Mouse (Mus musculus) liver, embryonic 12.5 days (tissue): Measurements from ENCODE around the gene Thpo. TPM values are rescaled to one million over a fixed set of nuclear protein-coding genes. Genes with fewer than 3 reads are reported as not detected.

Source experiments
- ATAC-seq: fragments of 200-750 bp; cut with Nextera tagmentation; 2 replicates; pipeline ENCODE4 v1.8.0; 2017; ENCODE audit warnings: moderate number of reproducible peaks, mild to moderate bottlenecking, moderate library complexity
- H3K27ac ChIP-seq: fragments of 300-500 bp; sonication (generic); 2 replicates; pipeline ENCODE4 v1.5.1; 2016; ENCODE audit warnings: mild to moderate bottlenecking
- H3K27me3 ChIP-seq: fragments of 300-500 bp; sonication (generic); replicated peaks from 2 replicates; pipeline ENCODE4 v1.6.1; 2016; ENCODE audit warnings: mild to moderate bottlenecking, moderate library complexity
- H3K36me3 ChIP-seq: fragments of 300-500 bp; sonication (generic); 2 replicates; pipeline ENCODE4 v1.6.1; 2016; ENCODE audit warnings: mild to moderate bottlenecking, moderate library complexity
- H3K4me1 ChIP-seq: fragments of 300-500 bp; sonication (generic); 2 replicates; pipeline ENCODE4 v1.6.1; 2016
- H3K4me2 ChIP-seq: fragments of 300-500 bp; sonication (generic); 2 replicates; pipeline ENCODE4 v1.6.1; 2016; ENCODE audit warnings: mild to moderate bottlenecking, moderate library complexity
- H3K4me3 ChIP-seq: fragments of 300-500 bp; sonication (generic); 2 replicates; pipeline ENCODE4 v1.5.1; 2016; ENCODE audit warnings: mild to moderate bottlenecking, moderate library complexity
- H3K9ac ChIP-seq: fragments of 300-500 bp; sonication (generic); 2 replicates; pipeline ENCODE4 v1.6.1; 2016; ENCODE audit warnings: mild to moderate bottlenecking, moderate library complexity
- H3K9me3 ChIP-seq: fragments of 300-500 bp; sonication (generic); replicated peaks from 2 replicates; pipeline ENCODE4 v1.6.1; 2016; ENCODE audit warnings: mild to moderate bottlenecking, moderate library complexity
- WGBS: fragments of 180-500 bp; shearing (Covaris S2); methylation state at CpG from one replicate; pipeline ENCODE4 v1.1.7; 2016; ENCODE audit not compliant: insufficient replicate concordance; 5-methylcytosine and 5-hydroxymethylcytosine counted together
- polyA plus RNA-seq: library from polyadenylated mRNA; unstranded; fragments of >200 nt; fragmentation: Nextera tagmentation; extraction: Ambion mirVana; gene quantifications from 2 replicates; pipeline ENCODE4 v1.2.1, GENCODE M21; 2016

The Thpo gene
- polyA plus RNA-seq, 1 experiment from 2014 or later: 2.8 TPM

- Histone ChIP-seq H3K27me3 (peaks cover 72% of the 10 kb centered on the region), H3K9me3 (no peaks in the 10 kb centered on the region), H3K4me2 (no peak overlapping the region), H3K9ac (no peak overlapping the region), H3K27ac (no peak overlapping the region), H3K4me1 (peaks cover 21% of the 10 kb centered on the region), H3K36me3 (no peaks in the 10 kb centered on the region), H3K4me3 (no peak overlapping the region)
- 61% methylated on average over 5 of the region's 5 CpGs for WGBS
- ATAC-seq: no peak
These were observed 2.5 kb upstream of the Thpo start for GRCm38 (mm10) chr16:20736823-20737222.

DNA sequence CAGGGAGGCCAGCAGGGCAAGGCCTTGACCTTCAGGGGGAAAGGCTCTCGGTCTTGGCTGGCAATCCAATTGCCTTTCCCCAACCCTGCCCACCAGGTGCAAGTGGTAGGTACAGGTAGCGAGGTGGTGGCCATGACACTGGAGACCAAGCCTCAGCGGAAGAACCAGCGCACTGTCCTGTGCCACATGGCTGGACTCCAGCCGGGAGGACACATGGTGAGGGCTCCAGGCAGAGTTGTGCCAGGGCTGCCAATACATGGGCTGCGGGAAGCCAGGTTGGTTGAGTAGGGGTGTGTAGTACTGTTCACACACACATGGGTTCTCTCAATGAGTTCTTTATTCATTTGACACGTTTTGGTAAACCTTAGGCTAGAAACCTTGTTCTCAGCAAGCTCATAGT is 1.9 kb upstream of the Thpo start:
- H3K9me3 ChIP-seq: no peaks in the 10 kb centered on the region
- ATAC-seq: no peak
- no peak overlapping the region for H3K4me3 ChIP-seq
- no peaks in the 10 kb centered on the region for H3K36me3 ChIP-seq
- no peak overlapping the region for H3K27ac ChIP-seq
- no peak overlapping the region for H3K9ac ChIP-seq
- H3K4me1 ChIP-seq: peaks cover 21% of the 10 kb centered on the region
- H3K27me3 ChIP-seq: peaks cover 75% of the 10 kb centered on the region
- H3K4me2 ChIP-seq: no peak overlapping the region
- 67% methylated on average over 7 of the region's 7 CpGs for WGBS

DNA sequence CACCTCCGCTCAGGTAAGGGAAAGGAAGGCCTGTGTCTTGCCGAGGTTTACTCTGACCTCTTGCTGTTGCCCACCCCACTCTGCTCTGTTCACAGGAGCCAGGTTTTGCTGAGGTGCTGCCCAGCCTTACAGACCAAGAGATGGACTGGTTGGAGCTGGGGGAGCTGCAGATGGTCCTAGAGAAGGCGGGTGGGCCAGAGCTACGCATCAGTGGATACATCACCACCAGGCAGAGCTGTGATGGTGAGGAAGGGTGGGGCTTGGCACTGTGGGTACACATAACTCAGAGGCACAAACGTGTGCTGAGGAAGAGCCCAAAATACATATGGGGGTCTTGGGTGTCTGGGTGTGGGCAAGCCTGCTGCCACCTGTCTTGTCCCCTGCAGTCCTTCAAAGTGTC is 1.3 kb upstream of the Thpo start:
- H3K9ac ChIP-seq: no peak overlapping the region
- no peaks in the 10 kb centered on the region for H3K9me3 ChIP-seq
- H3K4me1 ChIP-seq: peaks cover 21% of the 10 kb centered on the region
- 49% methylated on average over 5 of the region's 5 CpGs for WGBS
- no peak overlapping the region for H3K4me2 ChIP-seq
- no peak for ATAC-seq
- no peak overlapping the region for H3K27ac ChIP-seq
- H3K27me3 ChIP-seq: peaks cover 81% of the 10 kb centered on the region
- H3K4me3 ChIP-seq: no peak overlapping the region
- no peaks in the 10 kb centered on the region for H3K36me3 ChIP-seq

DNA sequence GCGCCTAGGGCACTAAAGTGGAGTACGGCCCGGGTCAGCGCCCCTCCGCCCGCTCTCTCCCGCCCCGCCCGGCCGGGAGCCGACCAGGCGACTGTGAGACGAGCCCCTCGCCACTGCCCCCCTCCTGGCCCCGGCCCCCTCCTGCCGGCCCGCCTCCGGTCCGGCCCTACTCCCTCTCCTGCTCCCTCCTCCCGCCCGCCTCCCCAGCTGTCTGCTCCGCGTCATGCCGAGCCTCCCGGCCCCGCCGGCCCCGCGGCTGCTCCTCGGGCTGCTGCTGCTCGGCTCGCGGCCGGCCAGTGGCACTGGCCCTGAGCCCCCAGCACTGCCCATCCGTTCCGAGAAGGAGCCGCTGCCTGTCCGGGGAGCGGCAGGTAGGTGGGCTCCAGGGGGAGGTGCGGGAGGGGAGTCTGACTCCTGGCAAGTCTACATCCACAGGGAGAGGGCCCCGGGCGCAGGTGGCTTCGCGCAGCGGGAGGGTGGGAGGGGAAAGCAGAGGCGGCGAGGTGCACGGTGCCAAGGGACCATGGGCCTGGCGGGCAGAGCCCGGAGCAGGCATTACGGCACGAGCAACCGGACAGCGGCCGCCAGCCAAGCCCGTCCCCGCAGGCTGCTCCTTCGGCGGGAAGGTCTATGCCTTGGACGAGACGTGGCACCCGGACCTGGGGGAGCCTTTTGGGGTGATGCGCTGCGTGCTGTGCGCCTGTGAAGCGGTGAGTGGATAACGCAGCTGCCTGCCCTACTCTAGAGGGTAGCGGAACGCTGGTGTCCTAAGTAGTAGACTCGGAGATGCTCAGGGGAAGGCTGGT is 1.2 kb downstream of the Thpo start, which contains the start of gene Chrd:
Gene Chrd, plus strand, starts transcription at position 203 of the 806 bp plus-strand sequence.
- peaks cover 96% of the 10 kb centered on the region for H3K27me3 ChIP-seq
- 1% methylated on average over 61 of the region's 70 CpGs for WGBS
- H3K4me1 ChIP-seq: peaks cover 21% of the 10 kb centered on the region
- peak within 1 kb of the TSS; percentile 51 for H3K4me3 ChIP-seq
- peak; percentile 44 for ATAC-seq
- no peaks in the 10 kb centered on the region for H3K9me3 ChIP-seq
- no peaks in the 10 kb centered on the region for H3K36me3 ChIP-seq
- H3K27ac ChIP-seq: no peak within 1 kb of the TSS
- peak within 1 kb of the TSS; percentile 73 for H3K4me2 ChIP-seq
- H3K9ac ChIP-seq: peak within 1 kb of the TSS; percentile 52

DNA sequence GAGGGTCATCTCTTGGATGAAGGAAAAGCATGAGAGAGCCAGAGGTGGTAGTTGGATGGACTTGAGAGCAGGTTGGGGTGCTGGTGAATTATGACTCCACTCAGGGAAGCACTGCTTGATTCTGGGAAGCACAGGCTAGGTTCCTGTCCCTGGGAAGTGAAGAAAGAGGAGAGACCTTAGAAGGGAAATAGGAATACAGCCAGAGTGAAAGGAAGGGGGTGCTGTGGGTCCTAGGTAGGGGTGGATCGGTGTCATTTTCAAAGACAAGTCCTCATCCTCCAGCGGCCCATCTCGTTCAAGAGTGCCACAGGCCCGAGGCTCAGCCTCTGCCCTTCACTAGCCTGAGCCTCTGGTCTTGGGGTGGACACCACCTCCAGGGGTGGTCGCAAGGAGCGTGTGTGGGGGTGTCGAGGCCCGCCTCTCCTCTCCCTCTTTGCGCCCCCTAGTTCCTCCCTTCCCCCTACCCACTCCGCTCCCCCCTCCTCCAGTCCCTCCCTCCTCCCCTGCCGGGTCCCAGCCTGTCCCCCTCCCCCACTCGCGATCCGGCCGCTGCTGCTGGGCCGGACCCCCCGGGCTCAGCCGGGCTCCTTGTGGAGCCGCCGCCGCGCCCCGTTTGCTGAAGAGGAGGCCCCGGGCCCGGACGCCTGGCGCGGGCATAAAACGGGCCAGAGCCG is 1.9 kb downstream of the Thpo start:
- Histone ChIP-seq H3K36me3 (no peaks in the 10 kb centered on the region), H3K9me3 (no peaks in the 10 kb centered on the region), H3K9ac (peak overlapping the region; percentile 52), H3K4me1 (peaks cover 21% of the 10 kb centered on the region), H3K4me3 (peak overlapping the region; percentile 51), H3K27ac (no peak overlapping the region), H3K4me2 (peak overlapping the region; percentile 73), H3K27me3 (peaks cover 90% of the 10 kb centered on the region)
- 3% methylated on average over 30 of the region's 30 CpGs for WGBS
- no peak for ATAC-seq

DNA sequence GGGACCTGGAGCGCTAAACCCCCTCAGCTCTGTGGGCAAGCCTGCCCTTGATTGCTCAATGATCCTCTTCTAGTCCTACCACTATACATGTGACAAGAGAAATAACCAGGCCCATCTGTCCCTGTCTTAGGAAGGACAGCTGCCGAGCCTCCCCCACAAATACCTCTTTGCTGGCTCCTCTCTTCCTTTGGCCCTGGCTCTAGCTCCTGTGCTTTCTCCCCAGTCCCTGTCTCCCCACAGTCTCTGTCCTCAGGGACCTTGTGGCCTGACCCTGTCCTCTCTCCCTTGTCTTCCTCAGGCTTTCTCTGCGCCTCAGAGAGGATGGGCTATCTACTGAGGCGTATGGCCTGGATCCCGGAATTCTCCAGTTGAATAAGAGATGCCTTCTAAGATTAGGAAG is 2.6 kb downstream of the Thpo start:
- Histone ChIP-seq H3K9me3 (no peaks in the 10 kb centered on the region), H3K27me3 (peaks cover 89% of the 10 kb centered on the region), H3K4me1 (peaks cover 21% of the 10 kb centered on the region), H3K27ac (no peak overlapping the region), H3K9ac (no peak overlapping the region), H3K36me3 (no peaks in the 10 kb centered on the region), H3K4me3 (no peak overlapping the region), H3K4me2 (no peak overlapping the region)
- WGBS: 53% methylated on average over 5 of the region's 5 CpGs
- ATAC-seq: no peak

GRCm38 (mm10) chr16:20730293-20730711 is 4.0 kb downstream of the Thpo start:
- H3K9ac ChIP-seq: no peak overlapping the region
- H3K9me3 ChIP-seq: no peaks in the 10 kb centered on the region
- H3K27me3 ChIP-seq: peaks cover 89% of the 10 kb centered on the region
- no peak overlapping the region for H3K27ac ChIP-seq
- WGBS: 27% methylated on average over 5 of the region's 5 CpGs
- H3K4me2 ChIP-seq: peak overlapping the region; percentile 34
- no peaks in the 10 kb centered on the region for H3K36me3 ChIP-seq
- ATAC-seq: peak; percentile 59
- H3K4me3 ChIP-seq: peak overlapping the region; percentile 11; the same call in 1 of the 2 replicates
- peaks cover 21% of the 10 kb centered on the region for H3K4me1 ChIP-seq

DNA sequence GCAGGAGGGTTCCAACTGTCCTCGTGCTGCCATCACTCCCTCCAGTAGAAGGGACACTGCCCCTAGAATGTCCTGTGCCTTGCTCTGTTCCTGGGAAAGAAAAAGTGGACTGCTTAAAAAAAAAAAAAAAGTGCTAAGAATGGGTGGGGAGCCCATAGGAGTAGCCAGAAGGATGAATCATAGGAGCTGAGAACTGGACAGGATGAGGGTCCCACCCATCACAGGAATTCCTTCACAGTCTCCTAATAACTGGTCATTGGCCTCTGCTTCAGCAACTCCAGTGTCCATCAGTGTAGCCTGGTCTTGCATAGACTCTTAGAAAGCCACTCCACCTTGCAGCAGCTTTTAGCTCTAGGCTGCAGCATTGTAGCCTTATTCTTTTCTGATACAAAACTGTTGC is 7.9 kb downstream of the Thpo start:
- no peak for ATAC-seq
- no peak overlapping the region for H3K9ac ChIP-seq
- no peaks in the 10 kb centered on the region for H3K9me3 ChIP-seq
- peaks cover 52% of the 10 kb centered on the region for H3K27me3 ChIP-seq
- H3K36me3 ChIP-seq: peaks cover 13% of the 10 kb centered on the region
- WGBS: 47% methylated on average over 1 of the region's 1 CpGs
- no peaks in the 10 kb centered on the region for H3K4me1 ChIP-seq
- H3K4me3 ChIP-seq: no peak overlapping the region
- H3K4me2 ChIP-seq: no peak overlapping the region
- H3K27ac ChIP-seq: no peak overlapping the region

DNA sequence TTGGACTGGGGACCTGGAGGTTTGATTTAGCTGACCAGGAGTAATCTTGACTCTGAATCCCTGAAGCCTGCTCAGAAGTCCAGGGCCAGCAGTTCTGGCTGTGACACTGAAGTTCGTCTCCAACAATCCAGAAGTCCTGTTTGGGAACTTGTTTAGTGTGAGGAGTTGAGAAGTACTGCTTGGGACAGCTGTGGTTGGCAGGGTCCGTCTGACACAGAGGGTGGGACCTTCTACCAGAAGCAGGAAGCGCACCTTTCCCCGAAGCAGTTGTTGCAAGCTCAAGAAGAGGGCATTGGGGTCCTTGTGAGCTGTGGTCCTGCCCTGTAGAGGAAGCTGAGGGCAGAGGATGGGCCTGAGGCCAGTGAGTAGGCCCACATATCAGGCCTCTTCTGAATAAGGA is 8.6 kb downstream of the Thpo start:
- H3K27ac ChIP-seq: no peak overlapping the region
- peaks cover 20% of the 10 kb centered on the region for H3K36me3 ChIP-seq
- H3K4me1 ChIP-seq: no peaks in the 10 kb centered on the region
- H3K9ac ChIP-seq: no peak overlapping the region
- no peak overlapping the region for H3K4me3 ChIP-seq
- H3K4me2 ChIP-seq: no peak overlapping the region
- no peak for ATAC-seq
- WGBS: 55% methylated on average over 4 of the region's 4 CpGs
- no peaks in the 10 kb centered on the region for H3K9me3 ChIP-seq
- peaks cover 45% of the 10 kb centered on the region for H3K27me3 ChIP-seq

GRCm38 (mm10) chr16:20725321-20725720 is 9.0 kb downstream of the Thpo start:
- H3K4me1 ChIP-seq: no peaks in the 10 kb centered on the region
- no peak for ATAC-seq
- peaks cover 41% of the 10 kb centered on the region for H3K27me3 ChIP-seq
- H3K4me3 ChIP-seq: no peak overlapping the region
- no peak overlapping the region for H3K27ac ChIP-seq
- H3K9me3 ChIP-seq: no peaks in the 10 kb centered on the region
- no peak overlapping the region for H3K4me2 ChIP-seq
- WGBS: 71% methylated on average over 7 of the region's 7 CpGs
- peaks cover 24% of the 10 kb centered on the region for H3K36me3 ChIP-seq
- 0 out of 2 replicates have a peak overlapping the region, but pooled peaks have one; percentile 8 for H3K9ac ChIP-seq

DNA sequence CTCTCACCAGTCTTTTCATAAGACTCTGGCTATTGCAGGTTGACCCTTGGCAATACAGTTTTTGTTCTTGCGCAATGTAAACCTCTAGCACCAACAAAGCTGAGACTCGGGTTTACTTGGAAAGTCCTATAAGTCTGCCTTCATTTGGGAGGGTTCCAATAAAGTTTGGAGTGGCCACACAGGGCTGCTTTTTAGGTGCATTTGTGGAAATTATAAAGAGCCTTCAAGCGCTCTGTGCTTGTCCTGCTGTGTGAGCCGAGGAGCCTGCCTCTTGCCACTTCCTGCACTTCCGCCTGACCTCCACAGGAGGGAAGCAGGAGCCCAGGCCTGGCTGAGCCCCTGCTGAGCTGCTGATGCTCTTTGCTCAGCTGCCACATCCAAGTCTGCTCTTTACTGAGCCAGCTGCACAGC is 10.0 kb downstream of the Thpo start:
- 29% methylated on average over 5 of the region's 5 CpGs for WGBS
- no peak overlapping the region for H3K4me2 ChIP-seq
- no peak overlapping the region for H3K27ac ChIP-seq

DNA sequence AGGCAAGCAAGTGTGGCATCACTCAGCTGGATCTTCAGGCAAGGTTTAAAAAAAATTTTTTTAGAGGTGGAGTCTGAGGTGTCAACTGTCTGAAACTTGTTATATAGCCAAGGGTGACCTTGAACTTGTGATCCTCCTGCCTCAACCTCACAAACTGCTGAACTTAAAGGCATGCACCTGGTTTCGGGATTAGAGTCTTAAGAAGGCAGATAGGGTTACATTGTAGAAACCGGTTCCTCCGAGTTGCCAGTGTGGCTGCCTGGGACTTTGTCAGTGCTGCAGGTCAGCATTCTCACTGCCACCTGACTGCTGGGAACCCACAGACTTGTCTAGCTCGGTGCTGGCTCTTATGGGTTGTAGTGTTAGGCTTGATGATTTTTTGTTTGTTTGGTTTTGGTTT is 11.1 kb downstream of the Thpo start:
- WGBS: 56% methylated on average over 4 of the region's 4 CpGs

More for the DNA sequence above, 10.0 kb downstream of the Thpo start:
- no peaks in the 10 kb centered on the region for H3K9me3 ChIP-seq
- H3K4me3 ChIP-seq: no peak overlapping the region
- ATAC-seq: peak; percentile 59
- no peaks in the 10 kb centered on the region for H3K4me1 ChIP-seq
- peaks cover 32% of the 10 kb centered on the region for H3K27me3 ChIP-seq
- no peak overlapping the region for H3K9ac ChIP-seq
- peaks cover 31% of the 10 kb centered on the region for H3K36me3 ChIP-seq

More for the DNA sequence above, 11.1 kb downstream of the Thpo start:
- H3K36me3 ChIP-seq: peaks cover 31% of the 10 kb centered on the region
- H3K27me3 ChIP-seq: peaks cover 23% of the 10 kb centered on the region
- H3K9me3 ChIP-seq: no peaks in the 10 kb centered on the region
- ATAC-seq: no peak
- H3K4me2 ChIP-seq: no peak overlapping the region
- H3K4me3 ChIP-seq: no peak overlapping the region
- H3K27ac ChIP-seq: no peak overlapping the region
- H3K9ac ChIP-seq: no peak overlapping the region
- peaks cover 7% of the 10 kb centered on the region for H3K4me1 ChIP-seq
